Mouse (Mus musculus): ENCODE measurements around the gene Nrn1l. TPM values are rescaled to one million over a fixed set of nuclear protein-coding genes. Genes with fewer than 3 reads are reported as not detected.

Nrn1l gene
- polyA plus RNA-seq, 1 experiment from 2014 or later = not detected

DNA sequence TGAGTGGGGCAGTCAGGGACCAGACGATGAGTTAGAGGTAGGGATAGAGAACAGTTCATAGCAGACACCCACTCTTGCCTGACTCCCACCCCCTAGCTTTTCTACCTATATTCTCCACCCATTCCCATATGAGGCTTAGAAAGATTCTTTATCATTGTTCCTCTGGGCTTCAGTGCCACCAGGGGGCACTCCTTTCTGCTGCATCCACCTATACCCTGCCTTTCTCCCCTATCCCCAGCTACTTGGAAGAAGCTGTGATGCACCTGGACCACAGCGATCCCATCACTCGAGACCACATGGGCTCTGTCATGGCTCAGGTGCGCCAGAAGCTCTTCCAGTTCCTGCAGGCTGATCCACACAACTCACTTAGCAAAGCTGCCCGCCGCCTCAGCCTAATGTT is 935 bp upstream of the Nrn1l start:
- H3K9ac ChIP-seq = no peak overlapping the region
- no peak overlapping the region for H3K4me2 ChIP-seq
- 0 out of 2 replicates have a peak, but pooled peaks cover 3% of the 10 kb centered on the region for H3K4me1 ChIP-seq (replicated peaks)
- no peak overlapping the region for H3K27ac ChIP-seq (replicated peaks)
- H3K27me3 ChIP-seq = no peaks in the 10 kb centered on the region
- WGBS (ENCODE audit: insufficient replicate concordance) = 79% methylated on average over 6 of the region's 6 CpGs
- peaks cover 68% of the 10 kb centered on the region for H3K36me3 ChIP-seq (replicated peaks)
- H3K9me3 ChIP-seq (replicated peaks) = no peaks in the 10 kb centered on the region
- H3K4me3 ChIP-seq (replicated peaks) = no peak overlapping the region
- 0 out of 2 replicates have a peak, but pooled peaks have one; percentile 16 for ATAC-seq (ENCODE audit: insufficient read depth)

DNA sequence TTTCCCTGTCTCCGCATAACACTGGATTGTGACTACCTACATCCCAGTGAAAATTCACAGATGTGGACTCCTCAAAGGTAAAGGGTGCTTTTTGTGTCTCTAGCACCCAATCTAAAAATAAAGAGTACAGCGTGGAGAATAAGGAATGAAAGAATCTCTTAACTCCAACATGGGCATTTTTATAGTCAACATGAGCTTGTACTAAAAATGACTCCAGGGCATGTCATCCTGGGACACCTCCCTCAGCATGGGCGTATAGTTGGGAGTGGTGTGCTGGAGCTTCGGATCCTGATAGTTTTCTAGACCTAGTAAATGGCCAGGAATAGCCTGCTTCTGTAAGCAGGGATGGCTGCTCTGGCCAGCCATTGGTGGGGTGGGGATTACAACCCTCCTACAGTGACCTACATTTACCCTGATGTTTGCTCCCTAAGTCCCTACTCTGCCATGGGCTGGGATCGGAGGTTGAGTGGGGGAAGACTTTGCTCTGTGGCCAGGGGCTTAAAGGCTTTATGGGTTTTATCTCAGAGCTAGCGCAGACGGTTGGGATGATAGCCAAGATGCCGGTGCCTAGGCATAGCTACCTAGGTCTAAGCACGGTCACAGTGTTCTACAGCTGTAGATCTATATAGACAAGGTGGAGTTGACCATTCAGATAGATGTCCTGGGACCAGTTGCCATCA is 4.6 kb downstream of the Nrn1l start:
- Histone ChIP-seq H3K9me3 (replicated peaks) (no peaks in the 10 kb centered on the region), H3K36me3 (replicated peaks) (peaks cover 13% of the 10 kb centered on the region), H3K9ac (no peak overlapping the region), H3K4me3 (replicated peaks) (no peak overlapping the region), H3K27me3 (no peaks in the 10 kb centered on the region), H3K4me2 (no peak overlapping the region), H3K4me1 (replicated peaks) (peaks cover 24% of the 10 kb centered on the region), H3K27ac (replicated peaks) (no peak overlapping the region)
- WGBS (ENCODE audit: insufficient replicate concordance) = 70% methylated on average over 9 of the region's 9 CpGs
- ATAC-seq (ENCODE audit: insufficient read depth) = no peak

DNA sequence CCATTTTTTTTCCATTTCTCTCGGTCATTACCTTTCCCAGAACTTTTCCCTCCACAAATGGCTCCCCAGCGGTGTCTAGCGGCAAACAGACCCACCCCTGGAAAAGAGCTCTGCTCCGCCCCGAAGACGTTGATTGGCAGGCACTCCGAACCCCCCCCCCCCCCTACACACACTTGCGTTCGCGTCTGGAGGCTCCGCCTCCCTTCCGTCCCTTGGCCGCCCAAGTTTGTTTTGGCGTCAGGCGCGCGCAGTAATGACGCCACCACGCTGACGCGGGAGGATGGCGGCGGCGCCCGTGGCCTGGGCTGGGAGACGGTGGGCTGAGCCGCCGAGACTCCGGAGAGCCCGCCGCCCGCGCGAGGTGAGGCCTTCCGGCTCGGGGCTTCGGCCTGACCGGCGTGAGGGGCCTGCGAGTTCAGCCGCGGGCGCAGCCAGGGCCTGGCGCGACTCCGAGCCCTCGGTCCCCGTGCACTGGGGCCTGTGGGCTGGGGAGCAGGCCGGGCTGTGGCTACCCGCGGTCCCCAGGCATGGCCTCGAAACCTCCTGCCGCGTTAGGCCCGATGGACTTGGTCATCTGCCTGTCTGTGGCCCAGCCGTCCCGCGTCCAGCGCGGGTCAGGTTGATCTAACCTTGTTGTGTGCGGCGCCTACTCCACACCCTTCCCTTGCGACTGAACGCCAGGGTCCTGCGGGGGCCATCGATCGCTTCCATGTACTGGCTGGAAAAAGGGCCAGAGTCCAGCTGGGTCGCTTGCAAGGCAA is 7.0 kb downstream of the Nrn1l start, which contains the start of gene Pskh1:
Gene Pskh1 (plus strand): TSS at position 262 of the 761 bp plus-strand sequence.
- H3K27ac ChIP-seq (replicated peaks) = peak within 1 kb of the TSS; percentile 96
- H3K4me2 ChIP-seq = peak within 1 kb of the TSS; percentile 77
- H3K9ac ChIP-seq = peak within 1 kb of the TSS; percentile 99
- peak within 1 kb of the TSS; percentile 97 for H3K4me3 ChIP-seq (replicated peaks)
- no peaks in the 10 kb centered on the region for H3K27me3 ChIP-seq
- no peaks in the 10 kb centered on the region for H3K36me3 ChIP-seq (replicated peaks)
- H3K9me3 ChIP-seq (replicated peaks) = no peaks in the 10 kb centered on the region
- peaks cover 21% of the 10 kb centered on the region for H3K4me1 ChIP-seq (replicated peaks)
- WGBS (ENCODE audit: insufficient replicate concordance) = under 1% methylated on average over 68 of the region's 68 CpGs
- ATAC-seq (ENCODE audit: insufficient read depth) = peak; percentile 93

DNA sequence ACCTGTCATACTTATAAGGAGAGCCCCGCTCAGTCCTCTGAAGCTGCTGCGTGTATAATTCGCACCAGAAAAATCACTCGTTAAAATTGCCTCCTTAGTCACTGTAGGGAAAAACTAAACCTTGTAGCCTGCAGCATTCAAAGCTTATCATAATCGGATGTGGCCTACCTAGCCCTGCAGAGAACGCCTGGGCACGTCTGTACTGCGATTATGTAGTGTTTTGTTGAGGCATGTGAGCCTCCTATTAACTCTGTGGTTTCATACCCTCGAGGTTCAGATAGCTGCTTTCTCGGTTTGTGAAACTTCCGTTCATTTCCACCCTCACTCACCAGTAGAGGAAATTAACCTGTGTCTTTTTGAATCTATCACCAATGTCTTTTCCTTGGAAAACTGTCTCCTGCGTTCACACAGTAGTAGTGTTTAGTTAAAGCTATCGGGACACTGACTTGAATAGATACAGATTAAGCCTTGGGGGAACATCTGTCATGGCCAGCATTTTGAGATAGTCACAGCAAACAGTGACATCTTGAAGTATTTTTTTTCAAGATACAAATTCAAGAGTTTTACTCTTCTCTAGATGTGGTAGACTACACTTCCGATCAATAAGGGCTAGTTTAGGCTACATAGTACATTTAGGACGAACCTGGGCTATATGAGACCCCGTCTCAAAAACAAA is 7.7 kb downstream of the Nrn1l start:
- 12% methylated on average over 16 of the region's 16 CpGs for WGBS (ENCODE audit: insufficient replicate concordance)
- H3K4me2 ChIP-seq = peak overlapping the region; percentile 77

DNA sequence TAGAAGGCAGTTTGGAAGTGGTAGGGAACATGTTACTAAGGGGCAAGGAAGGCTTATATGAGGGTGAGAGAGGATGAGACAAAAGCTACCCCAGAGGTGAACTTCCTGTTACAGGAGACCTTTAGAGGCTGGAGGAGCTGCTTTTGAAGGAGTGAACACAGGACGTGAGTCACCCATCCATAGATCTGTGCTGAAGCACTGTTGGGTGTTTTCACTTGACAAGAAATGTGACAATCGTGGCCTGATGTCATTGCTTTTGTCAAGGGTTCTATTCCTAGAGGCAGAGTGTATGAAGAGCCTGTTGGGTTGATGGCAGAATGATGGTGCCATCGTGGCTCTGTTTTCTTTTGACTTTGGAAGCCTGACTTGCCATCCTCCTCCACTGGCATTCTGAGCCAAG is 26.0 kb downstream of the Nrn1l start:
- H3K9ac ChIP-seq = no peak overlapping the region
- 65% methylated on average over 3 of the region's 3 CpGs for WGBS (ENCODE audit: insufficient replicate concordance)
- H3K4me2 ChIP-seq = no peak overlapping the region
- no peaks in the 10 kb centered on the region for H3K27me3 ChIP-seq
- no peak for ATAC-seq (ENCODE audit: insufficient read depth)
- no peak overlapping the region for H3K27ac ChIP-seq (replicated peaks)
- H3K4me3 ChIP-seq (replicated peaks) = no peak overlapping the region
- no peaks in the 10 kb centered on the region for H3K9me3 ChIP-seq (replicated peaks)
- H3K36me3 ChIP-seq (replicated peaks) = peaks cover 18% of the 10 kb centered on the region
- H3K4me1 ChIP-seq (replicated peaks) = peaks cover 4% of the 10 kb centered on the region; the same call in 1 of the 2 replicates

More for the DNA sequence above, 7.7 kb downstream of the Nrn1l start:
- 0 out of 2 replicates have a peak, but pooled peaks cover 3% of the 10 kb centered on the region for H3K36me3 ChIP-seq (replicated peaks)
- no peaks in the 10 kb centered on the region for H3K9me3 ChIP-seq (replicated peaks)
- peak overlapping the region; percentile 99 for H3K9ac ChIP-seq
- peak; percentile 57 for ATAC-seq (ENCODE audit: insufficient read depth)
- H3K27ac ChIP-seq (replicated peaks) = peak overlapping the region; percentile 96
- peak overlapping the region; percentile 97 for H3K4me3 ChIP-seq (replicated peaks)
- no peaks in the 10 kb centered on the region for H3K27me3 ChIP-seq
- peaks cover 22% of the 10 kb centered on the region for H3K4me1 ChIP-seq (replicated peaks)

DNA sequence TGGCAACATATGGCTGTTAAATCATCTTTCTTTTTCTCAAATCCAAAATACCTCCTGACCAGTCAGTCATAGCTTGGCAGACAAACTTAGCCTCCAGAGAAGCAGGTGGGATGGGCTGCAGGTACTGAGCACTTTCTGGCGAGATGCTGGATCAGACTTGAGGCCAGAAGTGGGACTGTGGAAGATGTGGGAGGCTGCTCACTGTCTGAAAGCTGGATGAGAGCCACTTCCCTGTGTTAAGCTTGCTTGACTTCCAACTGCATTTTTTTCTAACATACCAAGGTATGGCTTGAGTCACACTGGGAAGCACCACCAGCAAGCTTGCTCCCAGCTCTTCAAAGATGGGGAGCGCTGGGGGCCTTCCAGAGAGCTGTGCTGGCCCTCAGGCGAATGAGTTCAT is 31.8 kb downstream of the Nrn1l start:
- Histone ChIP-seq H3K36me3 (replicated peaks) (peaks cover 21% of the 10 kb centered on the region), H3K9me3 (replicated peaks) (no peaks in the 10 kb centered on the region), H3K9ac (no peak overlapping the region), H3K27me3 (no peaks in the 10 kb centered on the region), H3K27ac (replicated peaks) (no peak overlapping the region), H3K4me2 (no peak overlapping the region), H3K4me1 (replicated peaks) (peaks cover 10% of the 10 kb centered on the region), H3K4me3 (replicated peaks) (no peak overlapping the region)
- no peak for ATAC-seq (ENCODE audit: insufficient read depth)
- WGBS (ENCODE audit: insufficient replicate concordance) = 67% methylated on average over 3 of the region's 3 CpGs

DNA sequence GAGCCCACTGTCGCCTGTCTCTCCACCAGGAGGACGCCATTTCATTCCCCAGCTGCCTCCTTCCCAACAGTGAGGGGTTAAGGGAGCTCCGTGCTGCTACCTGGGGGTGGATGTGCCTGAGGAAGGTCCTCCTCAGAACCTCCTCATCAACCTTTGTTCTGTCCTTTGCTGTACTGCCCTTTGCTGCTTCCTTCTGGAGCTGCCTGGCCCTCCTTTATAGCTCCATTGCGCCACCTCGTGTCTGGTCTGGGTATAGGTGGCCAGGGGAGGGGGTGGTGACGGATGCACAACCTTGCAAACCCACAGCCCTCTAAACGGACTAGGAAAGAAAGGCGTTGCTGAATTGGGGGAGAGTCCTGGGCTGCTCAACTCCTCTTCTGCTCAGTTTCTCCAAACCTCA is 37.2 kb downstream of the Nrn1l start:
- H3K27me3 ChIP-seq = no peaks in the 10 kb centered on the region

DNA sequence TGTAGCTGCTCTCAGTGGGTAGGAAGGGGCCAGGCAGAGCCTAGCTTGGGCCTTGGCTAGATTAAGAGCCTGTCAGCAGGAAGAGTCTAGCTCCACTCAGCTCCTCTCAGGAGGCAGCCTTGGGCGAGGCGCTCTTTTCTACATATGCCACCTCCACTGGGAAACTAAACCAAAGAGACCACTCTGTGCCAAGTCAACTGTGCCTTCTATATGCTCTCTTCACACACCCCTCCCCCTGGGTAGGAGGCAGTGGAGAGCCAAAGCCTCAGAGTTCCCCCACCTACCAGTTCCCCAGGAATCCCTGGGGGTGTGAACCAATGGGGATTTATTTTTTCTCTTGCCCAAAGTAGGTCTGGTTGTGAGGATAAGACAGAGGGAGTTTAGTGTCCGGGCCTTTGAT is 37.9 kb downstream of the Nrn1l start:
- H3K36me3 ChIP-seq (replicated peaks) = peaks cover 22% of the 10 kb centered on the region
- no peak for ATAC-seq (ENCODE audit: insufficient read depth)
- no peak overlapping the region for H3K9ac ChIP-seq
- H3K27ac ChIP-seq (replicated peaks) = no peak overlapping the region
- no peak overlapping the region for H3K4me3 ChIP-seq (replicated peaks)
- peaks cover 28% of the 10 kb centered on the region for H3K4me1 ChIP-seq (replicated peaks)
- WGBS (ENCODE audit: insufficient replicate concordance) = 89% methylated on average over 3 of the region's 3 CpGs
- no peaks in the 10 kb centered on the region for H3K9me3 ChIP-seq (replicated peaks)
- H3K4me2 ChIP-seq = no peak overlapping the region
- H3K27me3 ChIP-seq = no peaks in the 10 kb centered on the region

More for the DNA sequence above, 37.2 kb downstream of the Nrn1l start:
- H3K27ac ChIP-seq (replicated peaks) = no peak overlapping the region
- peaks cover 22% of the 10 kb centered on the region for H3K36me3 ChIP-seq (replicated peaks)
- H3K4me1 ChIP-seq (replicated peaks) = peaks cover 21% of the 10 kb centered on the region
- H3K4me3 ChIP-seq (replicated peaks) = no peak overlapping the region
- ATAC-seq (ENCODE audit: insufficient read depth) = peak; percentile 36; the same call in 1 of the 2 replicates
- H3K9me3 ChIP-seq (replicated peaks) = no peaks in the 10 kb centered on the region
- no peak overlapping the region for H3K4me2 ChIP-seq
- no peak overlapping the region for H3K9ac ChIP-seq
- WGBS (ENCODE audit: insufficient replicate concordance) = 15% methylated on average over 8 of the region's 8 CpGs

DNA sequence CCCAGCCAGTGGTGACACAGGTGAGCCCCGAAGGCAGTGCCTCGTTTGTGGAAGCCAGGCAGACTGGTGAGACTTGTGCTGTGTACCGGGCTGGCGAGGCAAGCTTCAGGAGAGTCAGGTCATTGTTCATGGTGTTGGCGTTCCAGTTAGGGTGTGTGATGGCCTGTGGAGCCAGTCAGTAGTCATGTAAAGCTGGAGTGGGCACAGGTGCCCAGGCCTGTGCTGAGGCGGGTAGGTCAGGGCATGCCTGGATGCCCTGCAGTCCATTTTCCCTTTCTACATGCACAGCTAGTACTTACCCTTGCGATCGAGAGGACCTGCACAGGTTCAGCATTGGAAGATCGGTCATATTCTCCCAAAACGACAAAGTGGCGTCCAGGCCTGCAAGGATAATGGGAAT is 39.2 kb downstream of the Nrn1l start:
- H3K4me3 ChIP-seq (replicated peaks) = no peak overlapping the region
- WGBS (ENCODE audit: insufficient replicate concordance) = 84% methylated on average over 11 of the region's 11 CpGs
- ATAC-seq (ENCODE audit: insufficient read depth) = no peak
- H3K9ac ChIP-seq = no peak overlapping the region
- H3K27ac ChIP-seq (replicated peaks) = no peak overlapping the region
- no peak overlapping the region for H3K4me2 ChIP-seq
- peaks cover 34% of the 10 kb centered on the region for H3K4me1 ChIP-seq (replicated peaks)
- H3K9me3 ChIP-seq (replicated peaks) = no peaks in the 10 kb centered on the region
- no peaks in the 10 kb centered on the region for H3K27me3 ChIP-seq
- peaks cover 18% of the 10 kb centered on the region for H3K36me3 ChIP-seq (replicated peaks)

DNA sequence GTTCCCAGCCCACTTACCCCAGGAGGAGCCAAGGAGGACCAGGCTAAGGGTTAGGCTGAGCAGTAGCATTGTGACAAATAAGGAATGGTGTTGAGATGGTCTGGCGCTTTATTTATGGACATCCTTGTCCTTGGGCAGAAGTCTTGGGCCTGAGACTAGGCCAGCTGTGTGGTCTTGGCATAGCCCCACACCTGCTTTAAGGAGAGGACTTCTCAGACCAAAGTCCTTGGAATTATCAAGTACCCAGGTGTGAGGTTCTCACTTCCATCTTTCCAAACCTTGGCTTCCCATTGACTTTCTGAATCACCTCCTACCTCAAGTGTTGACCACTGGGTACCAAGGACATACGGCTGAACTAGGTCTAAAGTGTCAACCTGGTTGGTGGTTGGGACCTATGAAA is 40.4 kb downstream of the Nrn1l start, which contains the start of gene Ctrl:
Gene Ctrl (minus strand): TSS at position 101 of the 400 bp plus-strand sequence.
- H3K36me3 ChIP-seq (replicated peaks) = peaks cover 17% of the 10 kb centered on the region
- no peaks in the 10 kb centered on the region for H3K27me3 ChIP-seq
- ATAC-seq (ENCODE audit: insufficient read depth) = no peak
- H3K4me3 ChIP-seq (replicated peaks) = no peak within 1 kb of the TSS
- no peaks in the 10 kb centered on the region for H3K9me3 ChIP-seq (replicated peaks)
- no peak within 1 kb of the TSS for H3K9ac ChIP-seq
- no peak within 1 kb of the TSS for H3K4me2 ChIP-seq
- WGBS (ENCODE audit: insufficient replicate concordance) = 76% methylated on average over 2 of the region's 2 CpGs
- no peak within 1 kb of the TSS for H3K27ac ChIP-seq (replicated peaks)
- H3K4me1 ChIP-seq (replicated peaks) = peaks cover 38% of the 10 kb centered on the region

DNA sequence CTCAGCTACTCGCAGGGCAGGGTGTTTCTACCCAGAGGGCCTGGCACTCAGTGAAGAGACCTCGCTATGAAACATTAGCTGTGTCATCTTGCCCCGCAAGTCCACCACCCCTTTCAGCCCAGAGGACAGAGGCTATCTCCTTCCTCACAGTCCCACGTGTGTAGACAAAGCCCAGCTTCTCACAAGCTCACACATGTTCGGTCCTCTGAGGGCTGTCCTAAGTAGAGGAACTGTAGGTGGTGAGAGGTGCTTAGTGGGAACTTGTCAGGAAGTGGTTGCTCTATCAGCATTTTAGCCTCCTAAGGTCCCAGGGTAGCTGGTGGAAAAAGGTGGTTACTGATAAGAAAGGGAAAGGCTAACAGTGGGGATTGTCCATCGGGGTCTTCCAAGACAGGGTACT is 41.7 kb downstream of the Nrn1l start:
- no peaks in the 10 kb centered on the region for H3K9me3 ChIP-seq (replicated peaks)
- peaks cover 14% of the 10 kb centered on the region; the same call in 1 of the 2 replicates for H3K36me3 ChIP-seq (replicated peaks)
- no peaks in the 10 kb centered on the region for H3K27me3 ChIP-seq
- peak overlapping the region; percentile 27; the same call in 1 of the 2 replicates for H3K4me2 ChIP-seq
- no peak for ATAC-seq (ENCODE audit: insufficient read depth)
- peaks cover 41% of the 10 kb centered on the region for H3K4me1 ChIP-seq (replicated peaks)
- H3K27ac ChIP-seq (replicated peaks) = peak overlapping the region; percentile 82
- WGBS (ENCODE audit: insufficient replicate concordance) = 21% methylated on average over 6 of the region's 6 CpGs
- no peak overlapping the region for H3K4me3 ChIP-seq (replicated peaks)
- H3K9ac ChIP-seq = no peak overlapping the region
